Mouse (Mus musculus) neural tube, embryonic 12.5 days (tissue): ENCODE results near the gene Ier3. TPM values are rescaled to one million over a fixed set of nuclear protein-coding genes. Genes with fewer than 3 reads are reported as not detected.

ENCODE experiments used
- ATAC-seq: fragments of 200-750 bp; cut with Nextera tagmentation; 2 replicates; pipeline ENCODE4 v1.8.0; 2017; ENCODE audit warnings: low read depth, mild to moderate bottlenecking, moderate TSS enrichment, moderate library complexity; ENCODE audit not compliant: low FRiP score
- H3K27ac ChIP-seq: fragments of 300-500 bp; sonication (generic); 2 replicates; pipeline ENCODE4 v1.5.1; 2016
- H3K27me3 ChIP-seq: fragments of 300-500 bp; sonication (generic); replicated peaks from 2 replicates; pipeline ENCODE4 v1.6.1; 2016; ENCODE audit warnings: mild to moderate bottlenecking
- H3K36me3 ChIP-seq: fragments of 300-500 bp; sonication (generic); 2 replicates; pipeline ENCODE4 v1.6.1; 2016; ENCODE audit warnings: mild to moderate bottlenecking
- H3K4me1 ChIP-seq: fragments of 300-500 bp; sonication (generic); 2 replicates; pipeline ENCODE4 v1.6.1; 2016
- H3K4me2 ChIP-seq: fragments of 300-500 bp; sonication (generic); replicated peaks from 2 replicates; pipeline ENCODE4 v1.6.1; 2016; ENCODE audit warnings: mild to moderate bottlenecking
- H3K4me3 ChIP-seq: fragments of 300-500 bp; sonication (generic); 2 replicates; pipeline ENCODE4 v1.5.1; 2016
- H3K9ac ChIP-seq: fragments of 300-500 bp; sonication (generic); 2 replicates; pipeline ENCODE4 v1.6.1; 2016; ENCODE audit warnings: mild to moderate bottlenecking
- H3K9me3 ChIP-seq: fragments of 300-500 bp; sonication (generic); 2 replicates; pipeline ENCODE4 v1.6.1; 2016; ENCODE audit warnings: mild to moderate bottlenecking
- WGBS: fragments of 180-500 bp; shearing (Covaris S2); methylation state at CpG from one replicate; pipeline ENCODE4 v1.1.7; 2016; 5-methylcytosine and 5-hydroxymethylcytosine counted together
- polyA plus RNA-seq: library from polyadenylated mRNA; unstranded; fragments of >200 nt; fragmentation: Nextera tagmentation; extraction: Ambion mirVana; gene quantifications from 2 replicates; pipeline ENCODE4 v1.2.1, GENCODE M21; 2016

Gene Ier3
- polyA plus RNA-seq, result 5.2 and 7.9 TPM in 2 replicates

DNA sequence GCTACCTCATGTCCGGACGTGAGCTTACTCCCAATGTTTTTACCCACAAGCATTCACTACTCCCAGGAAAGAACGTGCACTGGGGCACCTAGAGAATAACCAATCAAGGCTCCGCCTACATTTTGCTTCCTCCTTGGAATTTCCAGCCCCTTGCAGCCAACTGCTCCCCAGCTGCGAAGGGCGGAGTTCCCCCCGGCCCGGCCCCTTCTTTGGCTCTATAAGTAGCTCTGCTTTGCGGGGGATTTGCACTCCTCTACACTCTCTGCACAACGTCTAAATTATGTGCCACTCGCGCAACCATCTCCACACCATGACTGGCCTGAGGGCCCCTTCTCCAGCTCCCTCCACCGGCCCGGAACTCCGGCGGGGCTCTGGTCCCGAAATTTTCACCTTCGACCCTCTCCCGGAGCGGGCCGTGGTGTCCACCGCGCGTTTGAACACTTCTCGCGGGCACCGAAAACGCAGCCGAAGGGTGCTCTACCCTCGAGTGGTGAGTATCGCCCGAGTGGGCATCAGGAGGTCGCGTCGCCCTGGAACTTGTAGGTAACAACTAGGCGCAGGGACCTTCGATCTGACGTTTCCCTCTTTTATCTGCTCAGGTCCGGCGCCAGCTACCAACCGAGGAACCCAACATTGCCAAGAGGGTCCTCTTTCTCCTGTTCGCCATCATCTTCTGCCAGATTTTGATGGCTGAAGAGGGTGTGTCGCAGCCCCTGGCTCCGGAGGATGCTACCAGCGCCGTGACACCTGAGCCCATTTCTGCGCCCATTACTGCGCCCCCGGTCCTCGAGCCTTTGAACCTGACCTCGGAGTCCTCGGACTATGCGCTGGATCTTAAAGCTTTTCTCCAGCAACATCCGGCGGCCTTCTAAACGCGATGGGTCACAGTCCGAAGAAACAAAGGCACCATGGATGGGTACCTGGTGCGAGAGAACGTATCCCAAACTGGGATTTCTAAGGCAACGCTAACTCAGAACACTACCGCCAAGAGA is at the start of gene Ier3:
Ier3 (plus strand) TSS at position 246 of the 992 bp plus-strand sequence.
- no peak within 1 kb of the TSS for H3K27ac ChIP-seq
- under 1% methylated on average over 62 of the region's 62 CpGs for WGBS
- H3K9me3 ChIP-seq, result no peaks in the 10 kb centered on the region
- peaks cover 30% of the 10 kb centered on the region for H3K4me1 ChIP-seq
- peak within 1 kb of the TSS; percentile 85 for H3K4me2 ChIP-seq
- peak within 1 kb of the TSS; percentile 72 for H3K4me3 ChIP-seq
- H3K36me3 ChIP-seq, result peaks cover 13% of the 10 kb centered on the region
- peak; percentile 17; the same call in 1 of the 2 replicates for ATAC-seq
- H3K27me3 ChIP-seq, result peaks cover 18% of the 10 kb centered on the region
- peak within 1 kb of the TSS; percentile 70 for H3K9ac ChIP-seq

DNA sequence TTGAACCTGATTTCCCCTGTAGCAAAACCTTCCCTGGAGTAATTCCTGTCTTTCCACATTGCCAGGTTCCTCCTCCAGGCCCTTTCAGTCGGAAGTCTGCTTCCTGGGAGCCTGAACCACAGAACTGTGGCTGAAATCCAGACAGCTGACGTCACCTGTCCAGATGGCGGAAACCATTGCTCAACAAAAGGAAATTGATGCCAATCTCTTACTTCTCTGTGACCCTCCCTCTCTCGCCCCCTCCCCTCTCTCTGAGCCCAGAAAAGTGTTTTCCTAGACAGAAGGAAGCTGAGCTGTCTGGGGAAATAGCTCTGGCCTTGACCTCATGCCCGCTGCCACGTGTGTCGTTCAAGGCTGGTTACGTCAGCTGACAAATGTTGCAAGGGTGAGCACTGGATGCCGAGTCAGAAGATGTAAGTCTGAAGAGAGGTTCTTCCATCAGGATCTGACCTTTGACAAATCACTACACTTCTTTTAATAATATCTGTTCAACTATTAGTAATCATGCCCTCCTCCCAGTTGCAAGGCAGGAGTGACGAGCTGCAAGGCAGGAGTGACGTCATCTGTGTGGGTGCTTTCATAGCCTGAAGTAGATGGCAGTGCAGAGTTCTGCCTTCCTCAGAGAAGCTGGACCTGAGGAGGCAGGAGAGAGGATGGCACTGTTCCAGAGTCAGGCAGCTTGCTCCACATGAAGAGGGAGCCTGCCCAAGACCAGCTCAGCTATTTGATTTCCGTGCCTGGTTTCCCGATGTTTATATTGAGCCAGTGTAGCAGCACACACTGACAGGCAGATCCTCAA is 44.5 kb upstream of the Ier3 start:
- no peak overlapping the region for H3K9ac ChIP-seq
- H3K9me3 ChIP-seq, result no peaks in the 10 kb centered on the region
- H3K27me3 ChIP-seq, result no peaks in the 10 kb centered on the region
- ATAC-seq, result no peak
- no peaks in the 10 kb centered on the region for H3K36me3 ChIP-seq
- WGBS, result 70% methylated on average over 13 of the region's 13 CpGs
- H3K4me1 ChIP-seq, result peaks cover 4% of the 10 kb centered on the region; the same call in 1 of the 2 replicates
- H3K4me2 ChIP-seq, result no peak overlapping the region
- H3K4me3 ChIP-seq, result no peak overlapping the region
- no peak overlapping the region for H3K27ac ChIP-seq

DNA sequence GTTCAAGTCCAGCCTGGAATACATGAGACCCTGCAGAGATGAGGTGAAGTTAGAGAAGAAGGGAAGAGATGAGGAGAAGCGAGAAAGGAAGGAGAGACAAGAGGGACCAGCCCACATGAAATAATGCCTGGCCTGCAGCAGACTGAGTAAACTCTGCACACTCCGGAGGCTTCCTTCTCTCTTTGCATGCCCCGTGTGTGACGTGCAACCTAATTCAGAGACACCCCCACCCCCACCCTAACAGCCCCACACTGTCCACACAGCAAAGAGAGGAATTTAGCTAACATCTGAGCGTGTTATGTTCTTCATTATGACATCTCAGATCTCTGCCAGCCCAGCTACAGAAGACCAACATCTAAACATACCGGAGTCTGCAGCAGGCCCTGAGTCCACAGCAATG is 42.5 kb upstream of the Ier3 start:
- ATAC-seq, result no peak
- Histone ChIP-seq H3K27ac (no peak overlapping the region), H3K36me3 (no peaks in the 10 kb centered on the region), H3K4me2 (no peak overlapping the region), H3K4me1 (peaks cover 4% of the 10 kb centered on the region; the same call in 1 of the 2 replicates), H3K9ac (no peak overlapping the region), H3K4me3 (no peak overlapping the region), H3K9me3 (no peaks in the 10 kb centered on the region), H3K27me3 (no peaks in the 10 kb centered on the region)
- 72% methylated on average over 6 of the region's 6 CpGs for WGBS

DNA sequence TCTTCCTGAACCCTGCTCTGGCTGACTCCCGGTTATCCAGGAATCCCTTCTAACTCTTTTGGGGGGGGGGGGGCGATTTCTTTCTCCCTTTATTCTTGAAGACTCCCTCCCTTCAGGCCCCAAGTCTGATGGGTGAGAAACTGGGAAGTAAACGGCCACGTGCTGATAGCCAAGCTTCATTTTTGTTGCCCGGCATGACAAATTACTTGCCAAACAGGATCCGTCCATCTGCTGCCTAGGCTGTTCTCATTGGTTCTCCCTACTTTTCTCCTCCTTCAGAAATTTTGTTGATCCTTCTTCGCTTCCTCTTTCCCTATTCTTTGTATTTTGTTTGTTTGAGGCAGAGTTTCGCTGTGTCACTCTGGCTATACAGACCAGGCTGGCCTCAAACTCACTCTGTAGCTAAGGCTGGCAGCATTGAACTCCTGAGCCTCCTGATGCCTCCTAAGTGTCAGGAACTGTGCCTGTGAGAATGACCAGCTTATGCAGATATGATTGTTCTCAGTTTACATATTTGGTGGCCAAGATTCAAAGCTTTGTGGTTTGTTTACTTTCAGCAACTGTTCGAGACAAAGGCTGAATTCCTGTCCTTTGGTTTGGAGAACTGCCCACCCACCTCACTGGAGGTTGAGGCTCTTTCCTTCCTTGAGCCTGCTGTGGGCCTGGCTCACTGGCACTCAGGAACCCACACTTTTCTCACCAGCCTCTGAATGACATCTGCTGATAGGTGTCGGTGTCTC is 41.8 kb upstream of the Ier3 start:
- Histone ChIP-seq H3K9me3 (no peaks in the 10 kb centered on the region), H3K9ac (no peak overlapping the region), H3K27me3 (no peaks in the 10 kb centered on the region), H3K4me2 (no peak overlapping the region), H3K4me1 (peaks cover 4% of the 10 kb centered on the region; the same call in 1 of the 2 replicates), H3K36me3 (no peaks in the 10 kb centered on the region), H3K27ac (no peak overlapping the region), H3K4me3 (no peak overlapping the region)
- WGBS, result 68% methylated on average over 10 of the region's 10 CpGs
- no peak for ATAC-seq

DNA sequence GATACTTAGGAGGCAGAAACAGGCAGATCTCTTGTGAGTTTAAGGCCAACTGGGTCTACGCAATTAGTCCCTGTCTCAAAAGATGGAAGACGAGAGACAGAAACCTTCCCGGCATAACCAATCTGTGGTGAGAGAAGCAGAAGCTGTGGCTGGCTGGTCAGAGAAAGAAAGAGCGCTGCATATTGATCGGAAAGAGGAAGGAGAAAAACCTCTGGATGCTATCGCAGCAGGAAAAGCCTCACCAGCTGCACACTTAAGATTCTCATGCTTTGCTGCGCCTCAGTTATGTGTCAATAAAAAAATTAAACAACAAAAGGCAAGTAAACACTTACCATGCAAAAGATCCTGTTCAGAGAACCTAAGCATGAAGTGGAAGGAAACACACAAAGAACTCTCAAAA is 41.1 kb upstream of the Ier3 start:
- no peaks in the 10 kb centered on the region for H3K27me3 ChIP-seq
- no peak overlapping the region for H3K27ac ChIP-seq
- H3K9ac ChIP-seq, result no peak overlapping the region
- H3K4me3 ChIP-seq, result no peak overlapping the region
- H3K4me1 ChIP-seq, result peaks cover 4% of the 10 kb centered on the region; the same call in 1 of the 2 replicates
- H3K4me2 ChIP-seq, result no peak overlapping the region
- no peaks in the 10 kb centered on the region for H3K36me3 ChIP-seq
- no peak for ATAC-seq
- H3K9me3 ChIP-seq, result no peaks in the 10 kb centered on the region
- 90% methylated on average over 7 of the region's 7 CpGs for WGBS

DNA sequence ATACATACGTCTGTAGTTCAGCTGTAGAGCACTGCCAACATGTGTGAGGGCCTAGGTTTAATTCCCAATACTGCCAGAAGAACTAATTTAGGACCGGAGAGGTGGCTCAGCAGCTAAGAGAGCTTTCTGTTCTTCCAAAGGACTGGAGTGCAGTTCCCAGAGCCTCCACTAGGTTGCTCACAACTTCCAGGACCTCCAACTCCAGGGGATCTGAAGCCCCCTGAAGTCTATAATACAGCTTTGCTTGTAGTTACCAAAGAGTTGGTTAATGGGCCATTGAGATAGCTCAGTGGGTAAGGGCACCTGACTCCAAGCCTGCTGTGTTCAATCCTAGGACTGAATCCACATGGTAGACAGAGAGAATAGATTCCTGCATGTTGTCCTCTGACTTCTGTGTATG is 39.1 kb upstream of the Ier3 start:
- Histone ChIP-seq H3K4me2 (no peak overlapping the region), H3K36me3 (no peaks in the 10 kb centered on the region), H3K27me3 (no peaks in the 10 kb centered on the region), H3K27ac (no peak overlapping the region), H3K9me3 (no peaks in the 10 kb centered on the region), H3K9ac (no peak overlapping the region), H3K4me3 (no peak overlapping the region), H3K4me1 (no peaks in the 10 kb centered on the region)
- no peak for ATAC-seq
- 93% methylated on average over 2 of the region's 2 CpGs for WGBS

DNA sequence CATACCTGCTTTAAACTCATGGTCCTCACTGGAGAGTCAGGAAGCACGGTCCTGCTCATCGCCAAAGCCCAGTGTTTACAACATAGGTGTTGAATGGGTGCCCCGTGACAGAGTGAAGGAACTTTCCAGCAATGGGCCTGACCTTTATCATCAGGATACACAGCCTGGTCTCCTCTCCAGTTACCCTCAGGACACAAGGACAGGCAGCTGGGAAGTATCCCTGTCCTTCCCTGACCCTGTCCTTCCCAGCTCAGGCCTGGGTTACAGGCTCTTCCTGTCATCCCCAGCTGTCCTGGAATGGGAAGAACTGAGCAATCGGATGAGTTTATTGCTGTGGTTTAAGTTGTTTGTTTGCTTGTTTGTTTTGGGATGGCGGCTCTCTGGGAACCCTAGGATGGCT is 38.6 kb upstream of the Ier3 start:
- no peak overlapping the region for H3K4me2 ChIP-seq
- no peaks in the 10 kb centered on the region for H3K9me3 ChIP-seq
- WGBS, result 78% methylated on average over 5 of the region's 5 CpGs
- H3K4me3 ChIP-seq, result no peak overlapping the region
- no peak for ATAC-seq
- H3K9ac ChIP-seq, result no peak overlapping the region
- H3K4me1 ChIP-seq, result no peaks in the 10 kb centered on the region
- no peaks in the 10 kb centered on the region for H3K27me3 ChIP-seq
- no peak overlapping the region for H3K27ac ChIP-seq
- no peaks in the 10 kb centered on the region for H3K36me3 ChIP-seq

DNA sequence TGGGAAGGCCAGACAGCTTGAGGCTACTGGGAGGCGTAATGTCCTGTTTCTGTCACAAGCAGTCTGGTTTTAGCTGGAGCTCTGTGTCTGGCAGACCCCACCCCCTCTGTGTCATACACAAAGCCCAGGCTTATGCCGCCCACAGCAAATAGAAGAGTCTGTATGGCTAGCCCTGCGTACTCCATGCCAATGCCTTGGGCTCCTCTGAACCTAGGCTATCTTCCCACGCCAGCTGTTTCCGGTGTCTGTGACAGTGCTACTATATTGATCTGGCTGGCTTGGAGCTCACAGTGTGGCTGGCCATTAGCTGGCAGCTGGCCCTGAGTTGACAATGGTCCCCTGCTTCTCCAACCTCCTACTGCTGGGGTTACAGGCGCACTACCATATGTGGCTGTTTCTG is 37.5 kb upstream of the Ier3 start:
- WGBS, result 78% methylated on average over 6 of the region's 6 CpGs
- no peak overlapping the region for H3K9ac ChIP-seq
- no peaks in the 10 kb centered on the region for H3K36me3 ChIP-seq
- no peak overlapping the region for H3K4me3 ChIP-seq
- H3K27ac ChIP-seq, result no peak overlapping the region
- H3K9me3 ChIP-seq, result no peaks in the 10 kb centered on the region
- H3K27me3 ChIP-seq, result no peaks in the 10 kb centered on the region
- H3K4me2 ChIP-seq, result no peak overlapping the region
- ATAC-seq, result no peak
- H3K4me1 ChIP-seq, result no peaks in the 10 kb centered on the region

DNA sequence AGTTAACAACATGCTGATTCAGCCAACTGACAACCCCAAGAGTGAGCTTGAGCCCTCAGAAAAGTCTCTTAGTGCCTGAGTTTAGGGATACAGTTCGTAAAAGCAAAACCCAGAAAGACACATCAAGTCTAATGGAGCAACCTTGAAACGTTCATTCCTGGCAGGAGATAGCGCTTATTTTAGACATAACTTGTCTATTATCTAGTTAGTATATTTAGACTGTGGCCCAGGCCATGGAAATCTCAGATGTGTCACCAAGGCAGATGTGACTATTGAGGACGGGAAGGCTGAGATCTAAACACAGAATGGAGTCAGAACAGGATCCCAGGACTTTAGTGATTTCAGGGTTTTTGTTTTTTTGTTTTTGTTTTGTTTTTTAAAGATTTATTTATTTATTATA is 36.3 kb upstream of the Ier3 start:
- Histone ChIP-seq H3K9ac (no peak overlapping the region), H3K27me3 (no peaks in the 10 kb centered on the region), H3K4me3 (no peak overlapping the region), H3K4me1 (no peaks in the 10 kb centered on the region), H3K36me3 (no peaks in the 10 kb centered on the region), H3K9me3 (no peaks in the 10 kb centered on the region), H3K4me2 (no peak overlapping the region), H3K27ac (no peak overlapping the region)
- no peak for ATAC-seq
- WGBS, result 89% methylated on average over 4 of the region's 4 CpGs

DNA sequence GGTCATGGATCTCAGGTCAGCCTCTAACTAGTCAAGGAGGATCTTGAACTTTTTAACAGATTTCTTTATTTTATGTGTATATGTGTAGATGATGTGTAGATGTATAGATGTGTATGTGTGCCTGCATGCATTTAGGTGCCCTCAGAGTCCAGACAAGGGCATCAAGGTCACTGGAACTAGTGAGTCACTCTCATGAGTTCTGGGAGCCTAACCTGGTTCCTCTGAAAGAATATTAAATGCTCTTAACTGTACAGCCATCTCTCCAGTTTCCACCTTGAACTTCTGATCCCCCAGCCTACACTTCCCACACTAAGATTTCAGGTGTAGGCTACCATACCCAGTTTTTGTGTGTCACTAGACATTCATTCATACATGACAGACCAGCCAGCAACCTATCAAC is 34.0 kb upstream of the Ier3 start:
- no peaks in the 10 kb centered on the region for H3K36me3 ChIP-seq
- no peak overlapping the region for H3K4me3 ChIP-seq
- no peaks in the 10 kb centered on the region for H3K4me1 ChIP-seq
- H3K9me3 ChIP-seq, result no peaks in the 10 kb centered on the region
- no peak overlapping the region for H3K4me2 ChIP-seq
- H3K9ac ChIP-seq, result no peak overlapping the region
- H3K27ac ChIP-seq, result no peak overlapping the region
- H3K27me3 ChIP-seq, result no peaks in the 10 kb centered on the region
- no peak for ATAC-seq

DNA sequence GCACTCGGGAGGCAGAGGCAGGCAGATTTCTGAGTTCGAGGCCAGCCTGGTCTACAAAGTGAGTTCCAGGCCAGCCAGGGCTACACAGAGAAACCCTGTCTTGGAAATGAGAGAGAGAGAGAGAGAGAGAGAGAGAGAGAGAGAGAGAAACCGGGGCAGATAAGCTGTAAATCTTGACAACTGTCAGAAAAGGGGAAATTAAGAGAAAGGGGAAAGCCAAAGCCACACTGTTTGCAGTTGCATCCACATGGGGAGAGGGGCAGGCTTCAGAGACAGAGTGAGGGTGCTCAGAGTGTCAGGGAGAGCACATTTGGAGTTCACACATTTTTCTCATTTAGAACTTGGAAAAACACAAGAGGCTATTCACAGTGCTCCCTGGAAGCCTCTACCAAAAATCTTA is 33.5 kb upstream of the Ier3 start:
- Histone ChIP-seq H3K4me2 (no peak overlapping the region), H3K9ac (no peak overlapping the region), H3K4me3 (no peak overlapping the region), H3K27ac (no peak overlapping the region), H3K36me3 (no peaks in the 10 kb centered on the region), H3K9me3 (no peaks in the 10 kb centered on the region), H3K27me3 (no peaks in the 10 kb centered on the region), H3K4me1 (no peaks in the 10 kb centered on the region)
- WGBS, result 75% methylated on average over 3 of the region's 3 CpGs
- ATAC-seq, result no peak

DNA sequence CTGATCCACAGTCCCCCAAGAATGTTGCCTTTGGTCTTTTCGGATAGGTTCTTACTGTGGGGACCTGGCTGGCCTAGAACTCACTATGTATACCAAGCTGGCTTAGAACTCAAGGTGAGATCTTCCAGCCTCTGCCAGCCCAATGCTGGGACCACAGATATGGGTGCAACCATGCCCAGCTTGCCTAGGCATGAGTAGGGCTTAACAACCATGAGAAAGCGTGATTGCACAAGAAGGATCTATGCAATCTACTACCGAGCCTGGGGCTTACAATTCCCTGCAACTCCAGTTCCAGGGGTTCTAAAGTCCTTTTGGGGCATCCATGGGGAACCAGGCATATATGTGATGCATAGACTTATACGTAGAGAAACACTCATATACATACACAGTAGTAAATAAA is 30.6 kb upstream of the Ier3 start:
- Histone ChIP-seq H3K36me3 (no peaks in the 10 kb centered on the region), H3K4me2 (no peak overlapping the region), H3K27me3 (no peaks in the 10 kb centered on the region), H3K4me1 (no peaks in the 10 kb centered on the region), H3K27ac (no peak overlapping the region), H3K4me3 (no peak overlapping the region), H3K9ac (no peak overlapping the region), H3K9me3 (no peaks in the 10 kb centered on the region)
- 87% methylated on average over 4 of the region's 4 CpGs for WGBS
- ATAC-seq, result no peak
